Mouse (Mus musculus) G1E (cell line): Measurements from ENCODE around the gene Olfr430.
"Not testable (repeated sequence)": the region's sequence is repeated elsewhere in the genome, so short reads cannot be mapped to it uniquely, and the experiment has no call there.

ENCODE experiments used
- CTCF ChIP-seq: IDR thresholded peaks from 2 replicates; pipeline ENCODE4 v1.5.1; 2012; ENCODE audit warnings: low read depth, low read length, inconsistent platforms, mixed read lengths
- GATA1 ChIP-seq: IDR thresholded peaks from 2 replicates; pipeline ENCODE4 v1.6.1; 2012; ENCODE audit warnings: borderline replicate concordance, low read length, inconsistent platforms, mixed read lengths
- TAL1 ChIP-seq: conservative IDR thresholded peaks from 2 replicates; pipeline ENCODE4 v1.6.1; 2012; ENCODE audit warnings: low read depth, low read length, inconsistent platforms, mixed read lengths

GRCm38 (mm10) chr1:174049357-174049756, 17.0 kb upstream of the Olfr430 start:
- not testable (repeated sequence) for TF ChIP-seq CTCF, GATA1, TAL1
